Mouse (Mus musculus) heart, embryonic 11.5 days (tissue): ENCODE measurements around the gene Eya2. TPM values are rescaled to one million over a fixed set of nuclear protein-coding genes. Genes with fewer than 3 reads are reported as not detected.
"Not testable (repeated sequence)": the region's sequence is repeated elsewhere in the genome, so short reads cannot be mapped to it uniquely, and the experiment has no call there.

Experiments used
- ATAC-seq: fragments of 200-750 bp; cut with Nextera tagmentation; replicated peaks from 2 replicates; pipeline ENCODE4 v1.8.0; 2017; ENCODE audit warnings: moderate library complexity; ENCODE audit not compliant: insufficient number of reproducible peaks, low FRiP score, low TSS enrichment
- H3K27ac ChIP-seq: fragments of 300-500 bp; sonication (generic); 2 replicates; pipeline ENCODE4 v1.5.1; 2014; ENCODE audit warnings: mild to moderate bottlenecking, low read depth, low read length
- H3K27me3 ChIP-seq: fragments of 300-500 bp; sonication (generic); 2 replicates; pipeline ENCODE4 v1.6.1; 2014; ENCODE audit warnings: mild to moderate bottlenecking, low read length, mixed read lengths; ENCODE audit not compliant: control insufficient read depth, insufficient read depth
- H3K36me3 ChIP-seq: fragments of 300-500 bp; sonication (generic); 2 replicates; pipeline ENCODE4 v1.6.1; 2014; ENCODE audit warnings: mild to moderate bottlenecking, low read length, moderate library complexity, mixed read lengths; ENCODE audit not compliant: control insufficient read depth, insufficient read depth
- H3K4me1 ChIP-seq: fragments of 300-500 bp; sonication (generic); 2 replicates; pipeline ENCODE4 v1.6.1; 2014; ENCODE audit warnings: low read length; ENCODE audit not compliant: control insufficient read depth, insufficient read depth
- H3K4me2 ChIP-seq: fragments of 300-500 bp; sonication (generic); 2 replicates; pipeline ENCODE4 v1.6.1; 2014; ENCODE audit warnings: mild to moderate bottlenecking, moderate library complexity
- H3K4me3 ChIP-seq: fragments of 300-500 bp; sonication (generic); 2 replicates; pipeline ENCODE4 v1.5.1; 2014; ENCODE audit warnings: low read depth, low read length
- H3K9ac ChIP-seq: fragments of 300-500 bp; sonication (generic); 2 replicates; pipeline ENCODE4 v1.6.1; 2014; ENCODE audit warnings: mild to moderate bottlenecking, low read depth, low read length, moderate library complexity
- H3K9me3 ChIP-seq: fragments of 300-500 bp; sonication (generic); replicated peaks from 2 replicates; pipeline ENCODE4 v1.6.1; 2016; ENCODE audit warnings: low read length; ENCODE audit not compliant: control insufficient read depth
- WGBS: fragments of 180-500 bp; shearing (Covaris S2); extraction: QIAGEN DNeasy Blood & Tissue Kit; methylation state at CpG from one replicate; pipeline ENCODE4 v1.1.7; 2014; ENCODE audit not compliant: insufficient replicate concordance; 5-methylcytosine and 5-hydroxymethylcytosine counted together
- polyA plus RNA-seq: library from polyadenylated mRNA; unstranded; fragments of >200 nt; fragmentation: Nextera tagmentation; extraction: Ambion mirVana; gene quantifications from 2 replicates; pipeline ENCODE4 v1.2.1, GENCODE M21; 2014

The Eya2 gene
- polyA plus RNA-seq: 0.72 and 1.8 TPM in 2 replicates

DNA sequence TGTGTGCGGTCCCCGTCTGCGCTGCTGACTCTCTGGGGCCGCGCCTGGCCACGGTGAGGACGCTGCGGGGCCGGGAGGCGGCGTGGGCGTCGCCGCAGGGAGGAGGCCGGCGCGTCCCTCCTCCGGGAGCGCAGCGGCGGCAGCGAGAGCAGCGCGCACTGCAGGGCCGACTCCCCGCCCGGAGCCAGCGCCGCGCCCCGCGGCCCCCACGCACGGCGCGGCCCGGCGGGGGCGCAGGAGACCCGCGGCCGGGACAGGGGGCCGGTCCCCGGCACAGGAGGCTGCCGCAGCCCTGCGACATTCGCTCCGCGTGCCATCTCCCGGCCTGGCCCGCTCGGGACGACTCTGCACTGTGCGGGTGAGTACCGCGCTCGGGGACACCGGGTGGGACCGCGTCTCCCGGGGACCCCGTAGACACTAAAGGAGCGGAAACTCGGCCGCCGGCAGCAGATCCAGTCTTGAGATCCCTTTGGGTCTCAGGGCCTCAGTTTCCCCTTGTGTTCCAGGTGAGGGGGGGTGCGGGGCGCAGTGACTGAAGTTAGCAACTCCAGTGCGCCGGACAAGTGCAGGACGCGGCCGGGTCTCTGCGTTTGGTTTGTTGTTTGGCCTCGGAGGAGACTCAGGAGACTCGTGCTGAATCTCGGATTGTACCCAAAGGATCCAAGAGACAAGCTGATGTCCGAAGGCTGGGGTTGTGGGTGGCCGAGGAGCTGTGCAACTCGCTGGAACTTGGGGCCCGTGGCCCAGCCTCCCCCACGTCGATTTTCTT is at the start of gene Eya2:
Gene Eya2 (plus strand): TSS at position 126 of the 769 bp plus-strand sequence.
- WGBS: under 1% methylated on average over 81 of the region's 83 CpGs
- H3K4me2 ChIP-seq: peak within 1 kb of the TSS; percentile 92
- peaks cover 4% of the 10 kb centered on the region; the same call in 1 of the 2 replicates for H3K4me1 ChIP-seq
- no peak within 1 kb of the TSS for H3K27ac ChIP-seq
- 0 out of 2 replicates have a peak within 1 kb of the TSS, but pooled peaks have one; percentile 16 for H3K9ac ChIP-seq
- 0 out of 2 replicates have a peak, but pooled peaks have one; percentile 35 for ATAC-seq
- H3K27me3 ChIP-seq: peaks cover 52% of the 10 kb centered on the region
- H3K36me3 ChIP-seq: no peaks in the 10 kb centered on the region
- H3K9me3 ChIP-seq: no peaks in the 10 kb centered on the region
- H3K4me3 ChIP-seq: peak within 1 kb of the TSS; percentile 50

DNA sequence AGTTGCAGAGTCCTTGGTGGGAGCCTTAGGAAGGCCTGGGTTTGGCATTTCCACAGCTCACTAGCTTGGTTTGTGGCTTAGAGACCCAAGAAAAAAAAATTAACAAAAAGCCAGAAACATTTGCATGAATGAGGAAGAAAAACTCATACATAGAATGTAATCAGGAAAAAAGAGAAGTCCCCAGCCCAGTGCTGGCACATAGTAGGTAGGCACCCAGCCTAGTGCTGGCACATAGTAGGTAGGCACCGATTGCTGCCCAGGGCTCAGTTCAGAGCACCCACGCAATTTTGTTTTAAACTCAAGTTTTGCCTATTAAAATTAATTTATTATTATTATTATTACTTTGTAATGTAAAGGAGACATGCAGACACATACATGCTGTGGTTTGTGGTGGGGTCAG is 49.1 kb upstream of the Eya2 start:
- Histone ChIP-seq H3K36me3 (no peaks in the 10 kb centered on the region), H3K9ac (no peak overlapping the region), H3K9me3 (no peaks in the 10 kb centered on the region), H3K4me1 (0 out of 2 replicates have a peak, but pooled peaks cover 2% of the 10 kb centered on the region), H3K27me3 (peaks cover 6% of the 10 kb centered on the region; the same call in 1 of the 2 replicates), H3K4me2 (no peak overlapping the region), H3K4me3 (no peak overlapping the region), H3K27ac (no peak overlapping the region)
- ATAC-seq: no peak
- WGBS: 83% methylated on average over 2 of the region's 2 CpGs

DNA sequence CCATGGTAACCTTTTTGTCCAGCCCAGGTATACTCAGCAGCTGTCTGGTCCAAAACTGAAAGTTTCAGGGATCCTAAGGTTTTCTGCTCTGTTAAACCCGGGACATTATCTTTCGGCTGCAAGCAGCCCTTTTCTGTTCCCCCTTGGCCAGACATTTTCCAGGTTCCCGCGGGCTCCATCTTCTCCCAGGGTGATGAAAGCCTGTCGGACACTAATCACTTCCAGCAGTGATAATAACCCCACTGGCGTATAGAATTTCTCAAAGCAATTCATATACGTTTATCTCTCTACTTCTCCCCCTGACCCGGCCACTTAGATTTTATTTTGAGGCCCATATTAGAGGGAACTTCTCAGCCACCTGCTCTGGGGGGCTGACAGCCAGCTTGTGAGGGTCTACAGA is 48.5 kb upstream of the Eya2 start:
- Histone ChIP-seq H3K9me3 (no peaks in the 10 kb centered on the region), H3K4me3 (no peak overlapping the region), H3K9ac (no peak overlapping the region), H3K36me3 (no peaks in the 10 kb centered on the region), H3K4me1 (0 out of 2 replicates have a peak, but pooled peaks cover 2% of the 10 kb centered on the region), H3K4me2 (no peak overlapping the region), H3K27me3 (peaks cover 6% of the 10 kb centered on the region; the same call in 1 of the 2 replicates), H3K27ac (no peak overlapping the region)
- 29% methylated on average over 8 of the region's 8 CpGs for WGBS
- no peak for ATAC-seq

DNA sequence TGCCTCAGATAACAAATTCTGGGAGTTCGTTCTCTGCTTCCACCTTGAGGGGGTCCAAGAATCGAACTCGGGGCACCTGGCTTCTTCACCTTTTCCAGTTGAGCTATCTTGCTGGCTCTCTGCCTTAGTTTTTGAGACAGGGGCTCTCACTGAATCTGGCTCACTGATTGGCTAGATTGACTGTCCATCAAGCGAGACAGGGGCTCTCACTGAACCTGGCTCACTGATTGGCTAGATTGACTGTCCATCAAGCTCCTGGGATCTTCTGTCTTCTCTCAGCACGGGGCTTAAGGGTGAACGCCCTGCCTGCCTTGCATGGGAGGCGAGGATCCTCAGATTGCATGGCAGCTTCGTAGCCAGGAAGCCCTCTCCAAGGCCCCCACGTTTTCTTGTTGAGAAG is 47.4 kb upstream of the Eya2 start:
- Histone ChIP-seq H3K27me3 (peaks cover 6% of the 10 kb centered on the region; the same call in 1 of the 2 replicates), H3K4me2 (no peak overlapping the region), H3K27ac (no peak overlapping the region), H3K4me3 (no peak overlapping the region), H3K9ac (no peak overlapping the region), H3K36me3 (no peaks in the 10 kb centered on the region), H3K4me1 (0 out of 2 replicates have a peak, but pooled peaks cover 2% of the 10 kb centered on the region), H3K9me3 (no peaks in the 10 kb centered on the region)
- WGBS: 41% methylated on average over 9 of the region's 9 CpGs
- no peak for ATAC-seq

DNA sequence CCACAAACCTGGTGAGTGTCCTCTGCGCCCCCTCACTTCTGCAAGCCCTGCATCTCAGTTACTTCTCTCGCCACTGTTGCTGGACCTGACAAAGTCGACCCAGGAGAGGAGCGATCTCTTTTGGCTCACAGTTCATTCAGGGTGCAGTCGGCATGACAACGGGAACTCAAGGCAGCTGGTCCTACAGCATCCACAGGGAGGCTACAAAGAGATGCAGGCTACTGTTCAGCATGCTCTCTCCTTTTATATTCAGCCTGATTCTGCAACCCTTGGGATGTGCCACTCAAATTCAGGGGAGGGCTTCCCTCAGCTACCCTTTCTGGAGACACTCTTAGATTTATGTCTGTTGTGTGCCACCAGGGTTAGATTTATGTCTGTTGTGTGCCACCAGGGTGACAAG is 46.2 kb upstream of the Eya2 start:
- peaks cover 6% of the 10 kb centered on the region; the same call in 1 of the 2 replicates for H3K27me3 ChIP-seq

DNA sequence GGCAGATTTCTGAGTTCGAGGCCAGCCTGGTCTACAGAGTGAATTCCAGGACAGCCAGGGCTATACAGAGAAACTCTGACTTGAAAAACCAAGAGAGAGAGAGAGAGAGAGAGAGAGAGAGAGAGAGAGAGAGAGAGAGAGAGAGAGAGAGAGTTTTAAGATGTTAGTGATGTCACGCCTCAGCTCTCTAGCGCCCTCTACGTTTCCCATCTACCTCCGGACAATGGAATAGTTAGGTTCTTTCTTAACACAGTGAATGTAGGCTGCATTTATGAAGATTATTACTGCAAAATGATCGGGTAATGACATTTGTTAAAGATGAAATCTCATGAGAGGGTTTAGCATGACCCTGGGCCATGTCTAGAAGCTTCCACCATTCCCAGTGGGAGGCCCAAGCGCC is 44.4 kb upstream of the Eya2 start:
- H3K27me3 ChIP-seq, H3K4me3 ChIP-seq, H3K9ac ChIP-seq, H3K4me1 ChIP-seq, H3K9me3 ChIP-seq, ATAC-seq, H3K27ac ChIP-seq, H3K36me3 ChIP-seq, H3K4me2 ChIP-seq: not testable (repeated sequence)
- WGBS: 73% methylated on average over 7 of the region's 7 CpGs

More for the DNA sequence above, 46.2 kb upstream of the Eya2 start:
- H3K9me3 ChIP-seq: no peaks in the 10 kb centered on the region
- H3K4me1 ChIP-seq: 0 out of 2 replicates have a peak, but pooled peaks cover 2% of the 10 kb centered on the region
- no peak overlapping the region for H3K9ac ChIP-seq
- H3K36me3 ChIP-seq: no peaks in the 10 kb centered on the region
- no peak overlapping the region for H3K4me3 ChIP-seq
- WGBS: 71% methylated on average over 6 of the region's 6 CpGs
- no peak for ATAC-seq
- no peak overlapping the region for H3K4me2 ChIP-seq
- no peak overlapping the region for H3K27ac ChIP-seq

DNA sequence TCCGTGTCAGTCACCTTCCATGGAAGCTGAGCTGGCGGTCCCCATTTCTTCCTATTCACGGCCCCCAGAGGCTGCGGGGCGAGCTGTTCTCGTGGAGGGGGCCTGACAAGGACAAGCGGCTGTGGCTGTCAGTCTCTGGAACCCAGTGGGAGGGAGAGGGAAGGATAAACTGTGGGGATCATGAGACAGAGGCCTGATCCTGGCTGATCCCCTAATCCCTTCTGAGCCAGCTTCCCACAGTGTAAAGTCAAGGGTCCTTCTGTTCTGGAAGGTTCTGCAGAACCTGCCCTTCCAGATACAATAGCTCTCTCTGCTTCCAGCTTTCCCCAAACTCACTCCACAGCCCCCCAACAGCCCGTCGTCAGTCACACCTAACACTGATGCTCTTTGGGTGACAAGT is 40.8 kb upstream of the Eya2 start:
- Histone ChIP-seq H3K27ac (no peak overlapping the region), H3K4me2 (no peak overlapping the region), H3K9ac (no peak overlapping the region), H3K27me3 (no peaks in the 10 kb centered on the region; the same call in 1 of the 2 replicates), H3K4me3 (no peak overlapping the region), H3K9me3 (no peaks in the 10 kb centered on the region), H3K4me1 (no peaks in the 10 kb centered on the region), H3K36me3 (no peaks in the 10 kb centered on the region)
- whole genome bisulfite sequencing: 67% methylated on average over 9 of the region's 9 CpGs
- no peak for ATAC-seq

DNA sequence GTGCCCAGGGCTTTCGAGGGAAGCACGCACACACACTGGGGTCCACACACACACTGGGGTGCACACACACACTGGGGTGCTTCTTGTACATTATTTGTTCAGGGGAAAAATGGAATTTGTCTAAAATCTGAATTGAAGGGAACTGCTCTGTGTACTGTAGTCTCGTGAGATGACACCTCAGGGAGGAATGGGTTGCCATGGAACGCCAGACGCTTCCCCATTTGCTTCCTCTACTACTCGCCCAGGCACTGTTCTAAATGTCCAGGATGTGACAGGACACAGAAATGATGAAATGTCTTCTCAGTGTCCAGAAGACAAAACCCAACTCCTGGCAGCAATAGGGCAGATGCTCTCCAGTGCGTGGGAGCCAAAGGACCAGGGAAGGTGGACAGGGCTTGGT is 37.6 kb upstream of the Eya2 start:
- peaks cover 10% of the 10 kb centered on the region for H3K27me3 ChIP-seq
- 75% methylated on average over 7 of the region's 7 CpGs for WGBS

More for the DNA sequence above, 37.6 kb upstream of the Eya2 start:
- Histone ChIP-seq H3K27ac (no peak overlapping the region), H3K4me1 (no peaks in the 10 kb centered on the region), H3K9ac (no peak overlapping the region), H3K36me3 (no peaks in the 10 kb centered on the region), H3K9me3 (no peaks in the 10 kb centered on the region), H3K4me3 (no peak overlapping the region), H3K4me2 (no peak overlapping the region)
- ATAC-seq: no peak
